Mouse (Mus musculus) CD8-positive naive resting alpha-beta T cell, adult 2 months (primary cell): Measurements from ENCODE around the gene Crebl2.
A peak's percentile ranks its signal among the peaks of the same experiment; 100 is the strongest.

ENCODE experiments used
- DNase-seq, 2 experiments: peaks; one replicate each; pipeline ENCODE4 v3.0.0; 2022; ENCODE audit warnings: low read depth in 2 of 2, low spot score in 2 of 2

Crebl2 gene

GRCm38 (mm10) chr6:134819741-134820140 lies 10.2 kb upstream of the Crebl2 start:
- DNase-seq: no peak

- no peak for DNase-seq
Measured at GRCm38 (mm10) chr6:134820411-134820810, 9.5 kb upstream of the Crebl2 start.

DNA sequence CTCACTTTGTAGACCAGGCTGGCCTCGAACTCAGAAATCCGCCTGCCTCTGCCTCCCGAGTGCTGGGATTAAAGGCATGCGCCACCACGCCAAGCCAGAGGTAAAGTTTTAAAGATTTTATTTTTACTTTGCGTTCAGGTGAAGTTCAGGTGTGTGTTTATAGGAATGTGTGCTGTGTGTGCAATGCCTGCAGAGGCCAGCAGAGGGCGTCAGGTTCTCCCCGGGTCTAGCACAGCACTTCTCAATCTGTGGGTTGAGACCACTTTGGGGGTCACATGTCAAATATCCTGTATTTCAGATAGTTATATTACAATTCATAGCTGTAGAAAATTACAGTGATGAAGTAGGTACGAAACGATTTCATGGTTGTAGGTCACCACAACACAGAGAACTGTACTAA lies 7.1 kb upstream of the Crebl2 start:
- peak; percentile 12 to 41 for DNase-seq

GRCm38 (mm10) chr6:134830776-134831175 lies 822 bp downstream of the Crebl2 start:
- no peak for DNase-seq

DNA sequence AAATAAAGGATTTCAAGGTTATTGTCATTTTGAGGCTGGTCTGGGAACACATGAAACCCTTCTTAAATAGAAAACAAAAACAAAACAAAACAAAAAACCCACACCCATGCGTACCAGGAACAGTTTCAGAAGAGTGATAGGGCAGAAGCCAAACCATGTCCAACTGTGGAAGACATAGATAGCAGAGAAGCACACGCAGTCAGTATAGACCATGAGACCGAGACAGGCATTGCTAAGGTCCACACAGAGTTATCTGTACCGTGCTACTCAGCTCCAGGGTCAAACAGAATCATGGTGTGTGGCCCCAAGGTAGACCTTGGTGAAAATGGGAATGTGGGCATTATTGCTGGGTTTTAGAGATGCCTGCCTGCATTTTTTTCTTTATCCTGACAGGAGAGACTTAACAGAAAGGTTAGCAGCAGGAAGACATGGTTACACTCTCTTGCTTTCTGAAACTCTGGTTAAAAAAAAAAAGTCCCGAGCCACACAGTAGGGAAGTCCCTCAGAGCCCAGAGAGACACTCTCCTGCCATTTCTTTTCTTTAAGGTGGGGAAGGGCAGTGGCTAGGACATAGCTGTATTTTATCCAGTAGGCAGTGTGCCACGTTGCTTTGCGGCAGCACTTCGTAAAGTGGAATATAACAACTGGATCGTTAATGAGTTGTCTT lies 4.8 kb downstream of the Crebl2 start:
- DNase-seq: no peak

GRCm38 (mm10) chr6:134838111-134838510 lies 8.2 kb downstream of the Crebl2 start:
- DNase-seq: no peak

DNA sequence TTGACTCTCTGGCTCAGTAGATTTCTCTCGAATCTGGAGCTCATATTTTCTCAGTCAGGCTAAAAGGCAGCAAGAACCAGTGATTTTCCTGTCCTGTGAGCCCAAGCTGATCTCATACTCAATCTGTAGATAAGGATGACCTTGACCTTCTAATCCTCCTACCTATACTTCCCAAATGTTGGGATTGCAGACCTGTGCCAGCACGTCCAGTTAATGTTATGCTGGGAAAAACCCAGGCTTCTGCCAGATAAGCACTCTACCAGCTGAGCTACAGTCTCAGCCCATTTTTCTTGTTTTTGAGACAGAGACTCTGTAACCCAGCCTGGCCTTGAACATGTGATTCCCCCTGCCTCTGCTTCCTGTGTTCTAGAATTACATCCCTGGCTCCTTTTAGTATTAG lies 10.4 kb downstream of the Crebl2 start:
- DNase-seq: no peak

DNA sequence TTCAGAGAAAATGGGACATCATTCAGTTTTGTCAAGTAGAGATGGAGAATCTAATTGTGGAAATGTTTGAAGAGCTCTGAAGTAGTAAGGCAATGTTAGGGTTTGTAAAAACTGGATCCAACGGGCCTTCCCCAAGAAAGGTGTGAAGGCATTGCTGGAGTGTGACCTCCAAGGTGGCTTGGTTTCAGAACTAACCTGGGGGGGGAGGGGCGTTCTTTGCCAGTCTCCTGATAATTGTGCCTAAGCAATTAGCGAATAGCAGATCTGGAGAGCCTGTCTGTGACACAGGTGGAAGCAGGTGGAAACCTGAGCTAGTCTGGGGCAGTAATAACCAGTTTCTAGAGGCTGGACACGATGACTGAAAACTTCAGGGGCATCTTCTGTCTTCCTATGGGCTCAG lies 15.8 kb downstream of the Crebl2 start:
- no peak for DNase-seq

DNA sequence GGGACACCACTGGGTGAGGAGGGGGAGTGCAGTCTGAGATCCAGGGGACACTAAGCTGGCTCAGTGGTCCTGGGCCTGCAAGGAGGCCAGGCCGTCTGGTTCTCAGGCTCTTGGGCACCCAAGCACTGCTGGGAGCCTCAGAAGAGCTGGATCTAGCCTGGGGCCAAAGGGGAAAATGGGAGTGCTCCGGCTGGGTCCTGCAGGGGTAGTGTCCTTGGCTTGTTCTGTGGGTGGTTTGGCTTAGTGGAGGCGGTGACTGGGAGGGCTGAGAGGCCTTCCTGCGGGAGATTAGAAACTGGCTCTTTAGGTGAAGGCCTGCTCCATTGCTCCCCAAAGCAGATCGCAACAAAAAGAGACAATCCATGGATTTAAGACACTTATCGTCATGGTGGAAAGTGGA lies 16.4 kb downstream of the Crebl2 start:
- no peak for DNase-seq

DNA sequence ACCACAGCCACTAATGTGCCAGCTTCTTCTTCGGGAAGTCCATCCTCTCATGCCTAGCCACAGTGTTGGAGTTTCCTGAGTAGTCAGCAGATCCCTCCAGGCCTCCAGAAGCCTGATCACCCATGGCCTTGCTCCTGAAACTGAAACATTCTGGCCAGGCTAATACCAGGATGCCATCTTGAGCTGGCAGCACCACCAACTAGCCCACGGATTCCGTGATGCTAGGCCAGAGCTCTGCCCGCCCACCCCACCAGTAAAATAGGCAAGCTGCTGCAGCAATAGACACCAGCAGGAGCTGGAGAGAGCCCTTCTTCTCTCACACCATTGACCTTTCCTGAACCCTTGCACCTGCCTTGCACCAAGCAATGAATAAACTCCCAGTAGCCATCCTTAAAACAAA lies 17.6 kb downstream of the Crebl2 start:
- no peak for DNase-seq

GRCm38 (mm10) chr6:134848197-134848890 lies 18.4 kb downstream of the Crebl2 start:
- DNase-seq: no peak

DNA sequence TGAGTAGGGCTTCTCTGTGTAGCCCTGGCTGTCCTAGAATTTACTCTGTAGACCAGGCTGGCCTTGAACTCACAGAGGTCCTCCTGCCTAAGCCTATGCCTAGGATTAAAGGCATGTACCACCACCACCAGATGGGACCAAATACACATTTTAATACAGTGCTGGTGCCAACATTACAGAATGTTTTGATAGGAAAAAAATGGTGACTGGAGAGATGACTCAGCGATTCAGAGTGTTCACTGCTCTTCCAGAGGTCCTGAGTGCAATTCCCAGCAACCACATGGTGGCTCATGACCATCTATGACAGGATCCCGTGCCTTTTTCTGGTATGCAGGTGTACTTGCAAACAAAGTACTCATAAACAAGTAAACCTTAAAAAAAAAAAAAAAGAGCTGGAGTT lies 19.5 kb downstream of the Crebl2 start:
- no peak for DNase-seq

- no peak for DNase-seq
Measured at GRCm38 (mm10) chr6:134849985-134850384, 20.0 kb downstream of the Crebl2 start.

- DNase-seq: no peak
Measured at GRCm38 (mm10) chr6:134854782-134855181, 24.8 kb downstream of the Crebl2 start.

DNA sequence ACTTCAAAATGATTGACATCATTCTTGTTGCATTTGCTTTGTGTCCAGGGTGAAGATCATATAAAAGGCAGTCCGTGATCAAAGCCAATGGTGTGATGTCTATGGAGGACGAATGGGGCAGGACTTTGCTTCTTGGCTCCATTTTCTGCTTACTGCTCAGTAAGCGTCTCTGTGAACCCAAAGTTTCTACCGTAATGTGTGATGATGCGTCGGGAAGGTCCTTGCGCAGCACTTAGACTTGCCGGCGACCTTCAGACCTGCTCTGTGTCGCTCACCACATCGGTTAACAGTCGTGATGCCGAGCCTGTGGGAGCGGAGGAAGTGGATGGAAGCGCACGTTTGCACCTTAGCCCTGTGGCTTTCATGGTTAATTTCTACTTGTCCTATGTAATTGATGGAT lies 26.0 kb downstream of the Crebl2 start:
- DNase-seq: no peak

DNA sequence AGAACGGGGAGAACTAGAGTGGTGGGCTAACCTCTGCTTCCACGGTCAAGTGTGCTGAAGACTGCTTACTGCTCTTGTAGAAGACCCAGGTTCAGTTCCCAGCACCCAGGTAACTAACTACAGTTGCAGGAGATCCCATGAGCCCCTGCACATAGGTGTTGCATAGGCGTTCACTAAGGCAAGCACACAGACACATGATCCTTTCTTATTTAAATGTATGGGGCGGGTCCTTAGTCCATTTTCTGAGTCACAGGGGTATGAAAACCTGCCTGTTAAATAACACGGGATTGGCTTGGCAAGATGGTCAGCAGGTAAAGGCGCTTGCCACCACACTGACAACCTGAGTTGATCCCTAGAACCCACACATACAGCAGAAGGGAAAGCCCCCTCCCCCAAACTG lies 29.1 kb downstream of the Crebl2 start:
- no peak for DNase-seq

GRCm38 (mm10) chr6:134860275-134860674 lies 30.3 kb downstream of the Crebl2 start:
- DNase-seq: no peak

DNA sequence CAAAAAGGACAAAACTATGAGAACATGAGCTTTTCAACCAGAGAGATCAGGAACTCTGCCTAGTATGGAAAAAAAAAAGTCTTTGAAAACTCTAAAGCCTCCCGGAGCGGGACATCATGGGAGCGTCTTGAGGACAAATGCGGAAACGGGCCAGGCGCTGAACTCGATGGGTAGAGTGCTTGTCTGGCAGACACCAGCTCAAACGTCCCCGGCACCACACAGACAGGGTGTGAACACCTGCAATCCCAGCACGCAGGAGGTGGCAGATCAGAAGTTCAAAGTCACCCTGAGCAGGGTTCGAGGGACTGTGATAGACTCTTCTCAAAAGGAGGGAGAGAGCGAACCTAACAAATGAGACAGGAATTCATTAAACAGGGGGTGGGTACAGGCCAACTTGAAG lies 31.4 kb downstream of the Crebl2 start:
- no peak for DNase-seq

- DNase-seq: no peak
Measured at GRCm38 (mm10) chr6:134862671-134863104, 32.7 kb downstream of the Crebl2 start.

- DNase-seq: peak; percentile 88 to 94
Measured at GRCm38 (mm10) chr6:134863146-134863545, 33.2 kb downstream of the Crebl2 start.

DNA sequence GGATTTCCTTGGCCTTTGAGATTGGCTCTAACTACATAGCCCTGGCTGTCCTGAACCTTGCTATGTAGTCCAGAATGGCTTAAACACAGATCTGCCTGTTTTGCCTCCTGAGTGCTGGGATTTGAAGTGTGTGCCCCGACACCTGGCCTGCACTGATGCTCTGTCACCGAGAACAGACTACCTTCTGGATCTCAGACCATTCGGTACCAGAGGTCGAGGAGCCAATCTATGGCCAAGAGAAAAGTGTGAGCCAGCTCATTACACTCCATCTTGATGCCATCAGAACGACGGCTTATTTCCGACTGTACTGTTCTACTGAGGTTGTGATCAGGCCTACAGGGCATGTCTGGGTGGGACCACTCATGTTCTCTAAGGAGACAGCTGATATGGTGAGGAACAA lies 36.2 kb downstream of the Crebl2 start:
- DNase-seq: no peak

DNA sequence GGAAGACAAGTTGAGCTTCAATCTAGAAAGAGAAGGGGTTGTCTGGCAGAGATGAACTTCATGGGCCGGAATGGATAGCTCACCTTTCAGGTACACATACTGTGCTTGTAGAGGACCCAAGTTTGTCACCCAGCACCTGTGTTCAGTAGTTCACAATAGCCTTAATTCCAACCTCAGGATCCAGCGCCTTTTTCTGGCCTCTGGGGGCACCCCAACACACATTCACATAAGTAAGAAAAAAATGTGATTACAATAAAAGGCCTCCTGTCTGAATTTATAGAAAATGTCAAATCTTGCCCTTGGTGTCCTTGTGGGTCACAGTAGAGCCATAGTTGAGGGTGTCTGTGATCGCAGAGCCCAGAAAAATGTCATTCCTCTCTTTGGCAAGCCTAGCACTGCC lies 37.4 kb downstream of the Crebl2 start:
- no peak for DNase-seq

DNA sequence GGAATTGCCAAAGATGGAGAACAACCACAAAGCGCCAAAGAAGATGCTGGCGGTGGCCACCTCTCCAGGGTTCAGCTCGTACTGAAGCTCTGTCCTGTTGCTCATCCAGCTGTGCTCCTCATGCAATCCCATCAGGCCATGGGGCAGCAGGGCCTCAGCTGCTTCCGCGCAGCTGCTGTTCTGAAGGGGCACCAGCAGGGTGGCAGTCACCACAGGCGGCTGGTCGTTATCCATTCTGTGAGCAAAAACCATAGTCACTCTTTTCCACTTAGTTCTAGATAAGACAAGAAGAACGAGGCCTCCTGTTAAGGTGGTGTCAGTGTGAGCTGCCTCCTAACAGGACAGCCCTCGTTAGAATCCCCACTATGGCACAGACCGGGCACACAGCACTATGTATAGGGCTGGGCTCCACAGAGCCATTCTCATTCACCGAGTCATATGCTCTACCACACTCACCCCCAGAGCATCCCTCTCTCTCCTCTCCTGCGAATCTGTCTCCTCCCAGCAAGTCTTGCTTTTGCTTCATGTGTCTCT lies 40.3 kb downstream of the Crebl2 start:
- no peak for DNase-seq
